In genomic region chr1:86670279-86671038, GRCm38 (mm10) we compare ENCODE assay signal across 8 mouse cellular contexts. TPM values are rescaled to one million over a fixed set of nuclear protein-coding genes. Genes with fewer than 3 reads are reported as not detected.
A peak's percentile ranks its signal among the peaks of the same experiment; 100 is the strongest.
DNase-seq lines count a peak whose midpoint lies in the region; ATAC-seq and TF ChIP-seq lines count a peak whose summit lies in the region.

Gene Nppc (minus strand): TSS chr1:86670571.

- TF ChIP-seq RAD21 in CH12.LX (IDR thresholded peaks at IDR 0.05; ENCODE audit: low read depth, low read length): peak; percentile 48

- H3K79me2 ChIP-seq in CH12.LX (replicated peaks; ENCODE audit: control insufficient read depth, extremely low read depth, insufficient read depth, poor library complexity, severe bottlenecking): no peaks in the 10 kb centered on the region

- no peak within 1 kb of the TSS for H3K27ac ChIP-seq in CH12.LX (ENCODE audit: insufficient read depth, low read depth)
- H3K27ac ChIP-seq in forebrain, embryonic 14.5 days (ENCODE audit: low read depth, low read length): no peak within 1 kb of the TSS; the same call in 1 of the 2 replicates
- H3K27ac ChIP-seq in liver, embryonic 16.5 days (ENCODE audit: low read length): no peak within 1 kb of the TSS

- TF ChIP-seq EP300 in CH12.LX (IDR thresholded peaks at IDR 0.05; ENCODE audit: low read length): no peak

- H3K9ac ChIP-seq in CH12.LX (ENCODE audit: insufficient read depth, low read depth): peak within 1 kb of the TSS; percentile 10; the same call in 1 of the 2 replicates
- peak within 1 kb of the TSS; percentile 69 for H3K9ac ChIP-seq in forebrain, embryonic 14.5 days (ENCODE audit: low read length)
- H3K9ac ChIP-seq in liver, embryonic 16.5 days (ENCODE audit: low read depth, low read length): no peak within 1 kb of the TSS

- H3K36me3 ChIP-seq in CH12.LX (replicated peaks in 1 of 2; ENCODE audit: control insufficient read depth in 1 of 2, insufficient read depth in 1 of 2, low read length in 1 of 2): no peaks in the 10 kb centered on the region
- no peaks in the 10 kb centered on the region for H3K36me3 ChIP-seq in forebrain, embryonic 14.5 days (ENCODE audit: control insufficient read depth, insufficient read depth, low read length)
- H3K36me3 ChIP-seq in liver, embryonic 16.5 days (ENCODE audit: control insufficient read depth, insufficient read depth): no peaks in the 10 kb centered on the region

- 4% methylated on average over 51 of the region's 59 CpGs for WGBS in forebrain, embryonic 14.5 days
- WGBS in liver, embryonic 16.5 days (ENCODE audit: insufficient replicate concordance): 4% methylated on average over 56 of the region's 59 CpGs

- peaks cover 81% of the 10 kb centered on the region for H3K27me3 ChIP-seq in CH12.LX (replicated peaks)
- 0 out of 2 replicates have a peak, but pooled peaks cover 9% of the 10 kb centered on the region for H3K27me3 ChIP-seq in forebrain, embryonic 14.5 days (replicated peaks; ENCODE audit: control insufficient read depth, insufficient read depth, low read length)
- peaks cover 44% of the 10 kb centered on the region for H3K27me3 ChIP-seq in liver, embryonic 16.5 days (ENCODE audit: control insufficient read depth, insufficient read depth, low read depth, low read length)

- intact Hi-C loops in heart, postnatal 14 days (cut with DNase I): no loop called here

- dilution Hi-C loops in CH12.LX (cut with MboI; ENCODE audit: extremely low pct_ligation_motif_present, extremely low pct_unique_long_range_greater_than_20kb, low sequenced_read_pairs): no loop called here

- peak within 1 kb of the TSS in 2 of 3 experiments; percentile 14 to 53 for H3K4me3 ChIP-seq in CH12.LX (replicated peaks in 1 of 3; ENCODE audit: low read depth in 2 of 3, low read length in 2 of 3, poor library complexity in 1 of 3)
- H3K4me3 ChIP-seq in forebrain, embryonic 14.5 days (ENCODE audit: low read depth, low read length): peak within 1 kb of the TSS; percentile 51
- H3K4me3 ChIP-seq in liver, embryonic 16.5 days (ENCODE audit: low read depth, low read length): peak within 1 kb of the TSS; percentile 48

- peak in 1 of 2 experiments; percentile 42; a peak in 2 of 4 replicates for TF ChIP-seq CTCF in CH12.LX (conservative IDR thresholded peaks at IDR 0.05 in 1 of 2, IDR thresholded peaks at IDR 0.05 in 1 of 2; ENCODE audit: low read depth in 2 of 2, low read length in 2 of 2)

- no peaks in the 10 kb centered on the region for H3K9me3 ChIP-seq in CH12.LX (replicated peaks; ENCODE audit: low read length)
- no peaks in the 10 kb centered on the region for H3K9me3 ChIP-seq in forebrain, embryonic 14.5 days (replicated peaks; ENCODE audit: control insufficient read depth, low read length)
- no peaks in the 10 kb centered on the region for H3K9me3 ChIP-seq in liver, embryonic 16.5 days (replicated peaks; ENCODE audit: control insufficient read depth, low read length)

- peaks cover 3 to 9% of the 10 kb centered on the region in 2 experiments; a peak in 3 of 4 replicates for H3K4me1 ChIP-seq in CH12.LX (ENCODE audit: control insufficient read depth in 1 of 2, insufficient read depth in 2 of 2)
- peaks cover 3% of the 10 kb centered on the region; the same call in 1 of the 2 replicates for H3K4me1 ChIP-seq in forebrain, embryonic 14.5 days (ENCODE audit: control insufficient read depth, insufficient read depth, low read length)
- H3K4me1 ChIP-seq in liver, embryonic 16.5 days (ENCODE audit: control insufficient read depth, low read depth, low read length): peaks cover 3% of the 10 kb centered on the region; the same call in 1 of the 2 replicates

- 0 out of 2 replicates have a peak, but pooled peaks have one; percentile 28 for TF ChIP-seq POLR2A in CH12.LX (IDR thresholded peaks at IDR 0.05; ENCODE audit: low read depth, low read length)

- ATAC-seq in forebrain, embryonic 14.5 days: peak; percentile 94
- peak; percentile 79 for ATAC-seq in liver, embryonic 16.5 days (ENCODE audit: low read depth)

- in situ Hi-C loops in CH12.LX (cut with MboI; ENCODE audit: low pct_ligation_motif_present, low pct_unique_long_range_greater_than_20kb, low sequenced_read_pairs): no loop called here

- DNase-seq in CH12.LX (ENCODE audit: extremely low read depth): no peak
- peak; percentile 40 for DNase-seq in c-Kit-positive CD71-negative TER-119-negative erythroid progenitor cells, embryonic 14.5 days (ENCODE audit: low read depth)
- DNase-seq in forebrain, embryonic 14.5 days (ENCODE audit: low spot score): peak; percentile 91
- peak; percentile 62 to 67 for DNase-seq in heart, postnatal 14 days
- DNase-seq in layer of hippocampus, adult 18-20 months (ENCODE audit: low spot score in 2 of 2): peak; percentile 76 to 87
- DNase-seq in ovary, adult 18-20 months (ENCODE audit: low spot score): peak; percentile 77
- DNase-seq in thymus, postnatal 4 days: peak; percentile 73

- H3K4me2 ChIP-seq in CH12.LX (ENCODE audit: insufficient read depth, low read depth, poor library complexity, severe bottlenecking): peak within 1 kb of the TSS; percentile 93
- H3K4me2 ChIP-seq in forebrain, embryonic 14.5 days (ENCODE audit: low read length): peak within 1 kb of the TSS; percentile 99
- peak within 1 kb of the TSS; percentile 76 for H3K4me2 ChIP-seq in liver, embryonic 16.5 days (ENCODE audit: low read depth, low read length)

TF ChIP-seq in CH12.LX, 34 proteins besides CTCF, POLR2A, EP300 and RAD21:
- TF ChIP-seq BHLHE40 (IDR thresholded peaks at IDR 0.05; ENCODE audit: low read depth, low read length) (no peak), E2F4 (IDR thresholded peaks at IDR 0.05; ENCODE audit: insufficient replicate concordance, low read depth, low read length) (no peak), SIN3A (IDR thresholded peaks at IDR 0.05; ENCODE audit: low read length) (no peak), USF2 (conservative IDR thresholded peaks at IDR 0.05; ENCODE audit: low read depth, low read length) (no peak), TBP (conservative IDR thresholded peaks at IDR 0.05; ENCODE audit: low read depth, low read length) (0 out of 2 replicates have a peak, but pooled peaks have one; percentile 25), ZKSCAN1 (IDR thresholded peaks at IDR 0.05; ENCODE audit: borderline replicate concordance, low read depth, low read length) (no peak), SMC3 (IDR thresholded peaks at IDR 0.05; ENCODE audit: low read depth, low read length) (peak; percentile 33), TCF12 (IDR thresholded peaks at IDR 0.05; ENCODE audit: low read depth, low read length) (no peak), PAX5 (IDR thresholded peaks at IDR 0.05; ENCODE audit: low read length) (no peak), RCOR1 (conservative IDR thresholded peaks at IDR 0.05; ENCODE audit: low read depth, low read length) (no peak), MAFK (IDR thresholded peaks at IDR 0.05; ENCODE audit: insufficient replicate concordance, low read length) (no peak), MAX (IDR thresholded peaks at IDR 0.05; ENCODE audit: low read length) (no peak), CHD2 (IDR thresholded peaks at IDR 0.05; ENCODE audit: low read length) (no peak), ZMIZ1 (IDR thresholded peaks at IDR 0.05; ENCODE audit: low read depth, low read length) (no peak), CHD1 (IDR thresholded peaks at IDR 0.05; ENCODE audit: low read depth, low read length) (no peak), UBTF (IDR thresholded peaks at IDR 0.05; ENCODE audit: low read depth, low read length) (0 out of 2 replicates have a peak, but pooled peaks have one; percentile 21), NRF1 (IDR thresholded peaks at IDR 0.05; ENCODE audit: low read depth, low read length) (no peak)

RNA-seq across cellular contexts. Expression of gene Nppc, which starts in this region (rescaled TPM):
- total RNA-seq in CH12.LX (2012; rRNA removed) (0.13 TPM in 1 of 2 replicates, not detected in the other), CH12.LX (2014; rRNA removed) (not detected in 2 replicates)
- not detected in 2 replicates for polyA plus RNA-seq in CH12.LX (2012; ENCODE audit: insufficient read length, low read depth)
- polyA plus RNA-seq in forebrain, embryonic 14.5 days (2014; fragmentation: Nextera tagmentation; extraction: Ambion mirVana): 2.3 and 3.1 TPM in 2 replicates
- total RNA-seq in heart, postnatal 14 days (2021): under 1 TPM; 0.62 to 0.63 TPM
- total RNA-seq in layer of hippocampus, adult 18-20 months (2021): 1 to 10 TPM; 7.7 to 9.9 TPM
- polyA plus RNA-seq in liver, embryonic 16.5 days (2015; fragmentation: Nextera tagmentation; extraction: Ambion mirVana): not detected in 2 replicates

Comparison
In these comparisons a context has a peak if more than half of its experiments do, and no peak if none do; other contexts are left out.
1. RNA of gene Nppc (total RNA-seq): 7.7 to 9.9 TPM in layer of hippocampus, adult 18-20 months; 0.62 to 0.63 TPM in heart, postnatal 14 days and 0.13 TPM in CH12.LX; every median in the first group is over 4 times any median in the second.
2. Peak in DNase-seq in heart, postnatal 14 days; RNA of the gene not detected or under 1 TPM.
3. Peak in ATAC-seq, H3K4me3 ChIP-seq and H3K4me2 ChIP-seq in liver, embryonic 16.5 days; RNA of the gene not detected or under 1 TPM.
4. Peak in every context shown above with its lines, with median percentiles within 50 percentile points of each other: H3K4me2 ChIP-seq and H3K4me3 ChIP-seq.